Comparison of ENCODE assay signal across 17 mouse cellular contexts in the genomic region with DNA sequence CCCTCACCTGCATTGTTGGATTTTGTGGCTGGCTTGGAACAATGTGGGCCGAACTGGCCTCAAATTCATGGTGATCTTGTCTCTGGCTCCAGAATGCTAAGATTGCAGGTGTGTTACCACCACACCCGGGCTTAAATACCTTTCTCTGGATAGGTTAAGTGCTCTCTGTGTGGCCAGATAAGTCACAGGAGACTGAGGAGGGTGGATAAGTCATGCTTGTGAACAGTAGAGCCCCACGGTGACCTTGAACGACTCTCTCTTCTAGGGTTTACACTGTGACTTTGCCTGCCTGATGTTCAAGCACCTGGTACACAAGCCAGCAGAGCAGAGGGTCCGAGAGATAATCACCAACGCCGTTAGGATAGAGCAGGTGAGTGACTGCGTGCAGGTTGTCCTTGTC. TPM values are rescaled to one million over a fixed set of nuclear protein-coding genes. Genes with fewer than 3 reads are reported as not detected.
A peak's percentile ranks its signal among the peaks of the same experiment; 100 is the strongest.
DNase-seq lines count a peak whose midpoint lies in the region; ATAC-seq and TF ChIP-seq lines count a peak whose summit lies in the region.
"Had no signal": no experiment of that assay in that cellular context is flagged by ENCODE, and none has a peak within 500 bp of the region (broad histone marks: within the 10 kb centered on the region; RNA-seq: fewer than 3 reads in every experiment).

No protein-coding gene starts in this region.

- H3K27me3 ChIP-seq in heart, embryonic 13.5 days (replicated peaks): no peaks in the 10 kb centered on the region
- H3K27me3 ChIP-seq in midbrain, embryonic 11.5 days (ENCODE audit: control insufficient read depth, insufficient read depth, low read length): no peaks in the 10 kb centered on the region
- no peaks in the 10 kb centered on the region for H3K27me3 ChIP-seq in midbrain, embryonic 15.5 days (replicated peaks)
- no peaks in the 10 kb centered on the region for H3K27me3 ChIP-seq in embryonic facial prominence, embryonic 13.5 days
- no peaks in the 10 kb centered on the region for H3K27me3 ChIP-seq in liver, postnatal 0 days (ENCODE audit: insufficient read depth, low read length)

- peak overlapping the region; percentile 6 for H3K9ac ChIP-seq in heart, embryonic 13.5 days
- 0 out of 2 replicates have a peak overlapping the region, but pooled peaks have one; percentile 11 for H3K9ac ChIP-seq in midbrain, embryonic 11.5 days (ENCODE audit: low read length)
- H3K9ac ChIP-seq in midbrain, embryonic 15.5 days: no peak overlapping the region
- H3K9ac ChIP-seq in embryonic facial prominence, embryonic 13.5 days: no peak overlapping the region
- H3K9ac ChIP-seq in liver, postnatal 0 days (replicated peaks): peak overlapping the region; percentile 22
- H3K9ac ChIP-seq: forebrain, postnatal 0 days had no signal

- ATAC-seq in heart, embryonic 13.5 days (ENCODE audit: extremely low read depth, insufficient number of reproducible peaks, low FRiP score, low TSS enrichment): no peak
- ATAC-seq in midbrain, embryonic 11.5 days (ENCODE audit: low FRiP score): no peak
- ATAC-seq in midbrain, embryonic 15.5 days (replicated peaks): no peak
- ATAC-seq in embryonic facial prominence, embryonic 13.5 days (ENCODE audit: insufficient number of reproducible peaks, insufficient read depth, low FRiP score, low TSS enrichment, low read depth): no peak
- ATAC-seq in liver, postnatal 0 days: no peak
- ATAC-seq: forebrain, postnatal 0 days had no signal

- peaks cover 48% of the 10 kb centered on the region for H3K4me1 ChIP-seq in heart, embryonic 13.5 days
- H3K4me1 ChIP-seq in midbrain, embryonic 11.5 days (ENCODE audit: control insufficient read depth, insufficient read depth, low read length): peaks cover 21% of the 10 kb centered on the region
- peaks cover 21% of the 10 kb centered on the region for H3K4me1 ChIP-seq in midbrain, embryonic 15.5 days
- H3K4me1 ChIP-seq in embryonic facial prominence, embryonic 13.5 days: peaks cover 34% of the 10 kb centered on the region
- H3K4me1 ChIP-seq in liver, postnatal 0 days (ENCODE audit: insufficient read depth): peaks cover 19% of the 10 kb centered on the region

- peak overlapping the region; percentile 28; the same call in 1 of the 2 replicates for H3K27ac ChIP-seq in heart, embryonic 13.5 days (replicated peaks)
- no peak overlapping the region for H3K27ac ChIP-seq in midbrain, embryonic 11.5 days (ENCODE audit: low read depth, low read length)
- H3K27ac ChIP-seq in midbrain, embryonic 15.5 days: no peak overlapping the region
- peak overlapping the region; percentile 7; the same call in 1 of the 2 replicates for H3K27ac ChIP-seq in embryonic facial prominence, embryonic 13.5 days
- H3K27ac ChIP-seq in liver, postnatal 0 days (ENCODE audit: low read depth): no peak overlapping the region
- H3K27ac ChIP-seq: gastrocnemius, adult 2 months had no signal

- WGBS in heart, embryonic 13.5 days: 66% methylated on average over 8 of the region's 8 CpGs
- 91% methylated on average over 8 of the region's 8 CpGs for whole genome bisulfite sequencing in midbrain, embryonic 11.5 days
- 85% methylated on average over 8 of the region's 8 CpGs for WGBS in midbrain, embryonic 15.5 days
- 84% methylated on average over 8 of the region's 8 CpGs for WGBS in embryonic facial prominence, embryonic 13.5 days
- WGBS in liver, postnatal 0 days (ENCODE audit: insufficient replicate concordance): 81% methylated on average over 8 of the region's 8 CpGs

- H3K4me3 ChIP-seq in heart, embryonic 13.5 days: no peak overlapping the region
- H3K4me3 ChIP-seq in midbrain, embryonic 11.5 days (ENCODE audit: low read depth, low read length): no peak overlapping the region
- no peak overlapping the region for H3K4me3 ChIP-seq in midbrain, embryonic 15.5 days
- no peak overlapping the region for H3K4me3 ChIP-seq in embryonic facial prominence, embryonic 13.5 days
- H3K4me3 ChIP-seq in liver, postnatal 0 days (ENCODE audit: low read depth, low read length): peak overlapping the region; percentile 98
- H3K4me3 ChIP-seq: gastrocnemius, adult 2 months had no signal

- H3K4me2 ChIP-seq in heart, embryonic 13.5 days: 0 out of 2 replicates have a peak overlapping the region, but pooled peaks have one; percentile 7
- no peak overlapping the region for H3K4me2 ChIP-seq in midbrain, embryonic 11.5 days
- no peak overlapping the region for H3K4me2 ChIP-seq in midbrain, embryonic 15.5 days
- no peak overlapping the region for H3K4me2 ChIP-seq in embryonic facial prominence, embryonic 13.5 days
- peak overlapping the region; percentile 94 for H3K4me2 ChIP-seq in liver, postnatal 0 days (ENCODE audit: low read depth, low read length)

- intact Hi-C loops in heart, postnatal 14 days (cut with DNase I): loop anchor here (5.0 to 10.0 kb wide), 3 partner anchors 35 to 1582 kb away; partner anchors contain the start of gene Mboat2
- intact Hi-C loops in left cerebral cortex, postnatal 4 days (cut with DNase I): no loop called here

- TF ChIP-seq CTCF in liver, postnatal 0 days (IDR thresholded peaks at IDR 0.05; ENCODE audit: low read depth): no peak

- no peak for DNase-seq in heart, postnatal 14 days
- no peak for DNase-seq in midbrain, embryonic 11.5 days (ENCODE audit: low spot score, missing footprints)
- no peak for DNase-seq in liver, postnatal 0 days
- DNase-seq in gastrocnemius, postnatal 10 days: no peak
- DNase-seq in left cerebral cortex, postnatal 4 days: no peak
- DNase-seq: cerebellum, postnatal 25 days; forebrain, postnatal 0 days; gastrocnemius, adult 2 months; kidney, adult 11 months; kidney, postnatal 25 days; lung, adult 2 months; right cerebral cortex, postnatal 4 days; thymus, adult 18-20 months had no signal

- peaks cover 53% of the 10 kb centered on the region for H3K36me3 ChIP-seq in heart, embryonic 13.5 days
- peaks cover 12% of the 10 kb centered on the region; the same call in 1 of the 2 replicates for H3K36me3 ChIP-seq in midbrain, embryonic 11.5 days (ENCODE audit: control insufficient read depth, insufficient read depth, low read length)
- H3K36me3 ChIP-seq in midbrain, embryonic 15.5 days (replicated peaks): no peaks in the 10 kb centered on the region
- H3K36me3 ChIP-seq in embryonic facial prominence, embryonic 13.5 days: peaks cover 36% of the 10 kb centered on the region
- H3K36me3 ChIP-seq in liver, postnatal 0 days (replicated peaks; ENCODE audit: insufficient read depth, low read length): peaks cover 45% of the 10 kb centered on the region

- no peaks in the 10 kb centered on the region for H3K9me3 ChIP-seq in heart, embryonic 13.5 days
- H3K9me3 ChIP-seq in midbrain, embryonic 11.5 days (ENCODE audit: control insufficient read depth, low read length): no peaks in the 10 kb centered on the region
- no peaks in the 10 kb centered on the region for H3K9me3 ChIP-seq in midbrain, embryonic 15.5 days
- H3K9me3 ChIP-seq in embryonic facial prominence, embryonic 13.5 days: no peaks in the 10 kb centered on the region
- H3K9me3 ChIP-seq in liver, postnatal 0 days (ENCODE audit: low read length): no peaks in the 10 kb centered on the region

- no peak for TF ChIP-seq EP300 in liver, postnatal 0 days (IDR thresholded peaks at IDR 0.05; ENCODE audit: low read depth)

RNA-seq across cellular contexts. Expression of gene Rrm2, which starts 4.4 kb away (rescaled TPM):
- 248 and 263 TPM in 2 replicates for polyA plus RNA-seq in heart, embryonic 13.5 days (2015; fragmentation: Nextera tagmentation; extraction: Ambion mirVana)
- total RNA-seq in heart, postnatal 14 days (2021): 10 to 100 TPM in 1 of 2 experiments, 1 to 10 TPM in 1; 9.2 to 20.7 TPM
- 542 and 553 TPM in 2 replicates for polyA plus RNA-seq in midbrain, embryonic 11.5 days (2014; fragmentation: Nextera tagmentation; extraction: Ambion mirVana)
- polyA plus RNA-seq in midbrain, embryonic 15.5 days (2015; fragmentation: Nextera tagmentation; extraction: Ambion mirVana): 46.2 and 48.6 TPM in 2 replicates
- polyA plus RNA-seq in embryonic facial prominence, embryonic 13.5 days (2015; fragmentation: Nextera tagmentation; extraction: Ambion mirVana): 214 and 235 TPM in 2 replicates
- polyA plus RNA-seq in liver, postnatal 0 days (2015; fragmentation: Nextera tagmentation; extraction: Ambion mirVana): 235 and 276 TPM in 2 replicates
- total RNA-seq in gastrocnemius, postnatal 10 days (2021): 10 to 100 TPM; 13.5 to 21.2 TPM
- total RNA-seq in left cerebral cortex, postnatal 4 days (2021): 10 to 100 TPM; 26.0 to 29.3 TPM

RNA-seq across cellular contexts. Expression of gene Cys1, which starts 30.8 kb away (rescaled TPM):
- 0.56 and 1.2 TPM in 2 replicates for polyA plus RNA-seq in heart, embryonic 13.5 days (2015; fragmentation: Nextera tagmentation; extraction: Ambion mirVana)
- total RNA-seq in heart, postnatal 14 days (2021): 1 to 10 TPM; 5.5 to 6.0 TPM
- polyA plus RNA-seq in midbrain, embryonic 11.5 days (2014; fragmentation: Nextera tagmentation; extraction: Ambion mirVana): 0.57 and 1.7 TPM in 2 replicates
- 1.8 and 3.3 TPM in 2 replicates for polyA plus RNA-seq in midbrain, embryonic 15.5 days (2015; fragmentation: Nextera tagmentation; extraction: Ambion mirVana)
- polyA plus RNA-seq in embryonic facial prominence, embryonic 13.5 days (2015; fragmentation: Nextera tagmentation; extraction: Ambion mirVana): 3.8 and 4.0 TPM in 2 replicates
- 0.31 and 0.50 TPM in 2 replicates for polyA plus RNA-seq in liver, postnatal 0 days (2015; fragmentation: Nextera tagmentation; extraction: Ambion mirVana)
- total RNA-seq in gastrocnemius, postnatal 10 days (2021): 1 to 10 TPM; 7.4 to 8.3 TPM
- total RNA-seq in left cerebral cortex, postnatal 4 days (2021): 1 to 10 TPM; 8.4 to 8.5 TPM
- total RNA-seq: megakaryocyte, adult 5-6 weeks had no signal

Comparison
In these comparisons a context has a peak if more than half of its experiments do, and no peak if none do; other contexts are left out.
1. H3K9ac ChIP-seq: peak in heart, embryonic 13.5 days (single experiment), midbrain, embryonic 11.5 days (single experiment) and liver, postnatal 0 days (single experiment); none in midbrain, embryonic 15.5 days (single experiment) and embryonic facial prominence, embryonic 13.5 days (single experiment).
2. H3K27ac ChIP-seq: peak in heart, embryonic 13.5 days (single experiment) and embryonic facial prominence, embryonic 13.5 days (single experiment); none in midbrain, embryonic 11.5 days (single experiment), midbrain, embryonic 15.5 days (single experiment) and liver, postnatal 0 days (single experiment).
3. H3K4me2 ChIP-seq: peak in heart, embryonic 13.5 days (single experiment) and liver, postnatal 0 days (single experiment); none in midbrain, embryonic 11.5 days (single experiment), midbrain, embryonic 15.5 days (single experiment) and embryonic facial prominence, embryonic 13.5 days (single experiment).